Mouse (Mus musculus): ENCODE measurements around the gene Nt5dc1.
"Not testable (repeated sequence)": the region's sequence is repeated elsewhere in the genome, so short reads cannot be mapped to it uniquely, and the experiment has no call there.

The Nt5dc1 gene

GRCm38 (mm10) chr10:34418204-34418756 lies at the start of gene Nt5dc1:
Gene Nt5dc1 (minus strand): TSS chr10:34418552.
- in situ Hi-C loops (cut with MseI, MboI) = no loop called here

GRCm38 (mm10) chr10:34464321-34464720 lies 46.0 kb upstream of the Nt5dc1 start:
- in situ Hi-C loops (cut with MseI, MboI) = no loop called here

GRCm38 (mm10) chr10:34461451-34461850 lies 43.1 kb upstream of the Nt5dc1 start:
- in situ Hi-C loops (cut with MseI, MboI) = no loop called here

- in situ Hi-C loops (cut with MseI, MboI) = no loop called here
Observed at GRCm38 (mm10) chr10:34449469-34449868, 31.1 kb upstream of the Nt5dc1 start.

- in situ Hi-C loops (cut with MseI, MboI) = not testable (repeated sequence)
Observed at GRCm38 (mm10) chr10:34434191-34434590, 15.8 kb upstream of the Nt5dc1 start.

- in situ Hi-C loops (cut with MseI, MboI) = no loop called here
Observed at GRCm38 (mm10) chr10:34431783-34432182, 13.4 kb upstream of the Nt5dc1 start.

GRCm38 (mm10) chr10:34418794-34419193 lies 442 bp upstream of the Nt5dc1 start:
- in situ Hi-C loops (cut with MseI, MboI) = not testable (repeated sequence)

GRCm38 (mm10) chr10:34399267-34399666 lies 19.1 kb downstream of the Nt5dc1 start:
- in situ Hi-C loops (cut with MseI, MboI) = no loop called here

GRCm38 (mm10) chr10:34396959-34397358 lies 21.4 kb downstream of the Nt5dc1 start:
- in situ Hi-C loops (cut with MseI, MboI) = no loop called here

- in situ Hi-C loops (cut with MseI, MboI) = no loop called here
Observed at GRCm38 (mm10) chr10:34389681-34390080, 28.7 kb downstream of the Nt5dc1 start, which contains the start of gene Col10a1. Gene Col10a1 (plus strand): TSS chr10:34389981.

- in situ Hi-C loops (cut with MseI, MboI) = no loop called here
Observed at GRCm38 (mm10) chr10:34385636-34386035, 32.7 kb downstream of the Nt5dc1 start.

- in situ Hi-C loops (cut with MseI, MboI) = no loop called here
Observed at GRCm38 (mm10) chr10:34373332-34373731, 45.0 kb downstream of the Nt5dc1 start.

GRCm38 (mm10) chr10:34368138-34368537 lies 50.2 kb downstream of the Nt5dc1 start:
- in situ Hi-C loops (cut with MseI, MboI) = no loop called here

GRCm38 (mm10) chr10:34363756-34364155 lies 54.6 kb downstream of the Nt5dc1 start:
- in situ Hi-C loops (cut with MseI, MboI) = no loop called here

GRCm38 (mm10) chr10:34358263-34358662 lies 60.1 kb downstream of the Nt5dc1 start:
- in situ Hi-C loops (cut with MseI, MboI) = no loop called here

- in situ Hi-C loops (cut with MseI, MboI) = no loop called here
Observed at GRCm38 (mm10) chr10:34352166-34352565, 66.2 kb downstream of the Nt5dc1 start.

- in situ Hi-C loops (cut with MseI, MboI) = no loop called here
Observed at GRCm38 (mm10) chr10:34341886-34342285, 76.5 kb downstream of the Nt5dc1 start.

GRCm38 (mm10) chr10:34341014-34341413 lies 77.3 kb downstream of the Nt5dc1 start:
- in situ Hi-C loops (cut with MseI, MboI) = no loop called here

- in situ Hi-C loops (cut with MseI, MboI) = no loop called here
Observed at GRCm38 (mm10) chr10:34328310-34328709, 90.0 kb downstream of the Nt5dc1 start.

- in situ Hi-C loops (cut with MseI, MboI) = no loop called here
Observed at GRCm38 (mm10) chr10:34327144-34327543, 91.2 kb downstream of the Nt5dc1 start.

- in situ Hi-C loops (cut with MseI, MboI) = no loop called here
Observed at GRCm38 (mm10) chr10:34326701-34327100, 91.7 kb downstream of the Nt5dc1 start.

GRCm38 (mm10) chr10:34320809-34321208 lies 97.5 kb downstream of the Nt5dc1 start:
- in situ Hi-C loops (cut with MseI, MboI) = no loop called here

GRCm38 (mm10) chr10:34317217-34317606 lies 101.1 kb downstream of the Nt5dc1 start:
- in situ Hi-C loops (cut with MseI, MboI) = no loop called here
